Mouse (Mus musculus): ENCODE measurements at regions not wholly inside any gene's neighbourhood (a gene's known extent, or its start where the extent isn't known, plus 50 kb on each side); places are given as distances from the start of the nearest gene placed in this dataset.
A peak's percentile ranks its signal among the peaks of the same experiment; 100 is the strongest.

GRCm38 (mm10) chr1:13424524-13424923 is 2010.6 kb downstream of the A830018L16Rik start:
- no peak overlapping the region for H3K4me3 ChIP-seq

GRCm38 (mm10) chr1:13425601-13426327 is 2011.9 kb downstream of the A830018L16Rik start:
- H3K27ac ChIP-seq = peak overlapping the region; percentile 77
- peak overlapping the region; percentile 50 for H3K4me3 ChIP-seq
- no peak for DNase-seq (ENCODE audit: extremely low spot score, low spot score)
- WGBS = 28% methylated on average over 9 of the region's 9 CpGs
- peaks cover 14% of the 10 kb centered on the region for H3K4me1 ChIP-seq
- peaks cover 21% of the 10 kb centered on the region for H3K27me3 ChIP-seq (ENCODE audit: poor library complexity, severe bottlenecking)
- H3K36me3 ChIP-seq (replicated peaks) = no peaks in the 10 kb centered on the region
- no peaks in the 10 kb centered on the region for H3K9me3 ChIP-seq

More at GRCm38 (mm10) chr1:13424524-13424923, 2010.6 kb downstream of the A830018L16Rik start:
- DNase-seq (ENCODE audit: extremely low spot score, low spot score) = no peak
- H3K36me3 ChIP-seq (replicated peaks) = no peaks in the 10 kb centered on the region
- peaks cover 14% of the 10 kb centered on the region for H3K4me1 ChIP-seq
- no peaks in the 10 kb centered on the region for H3K9me3 ChIP-seq
- H3K27ac ChIP-seq = no peak overlapping the region
- peaks cover 21% of the 10 kb centered on the region for H3K27me3 ChIP-seq (ENCODE audit: poor library complexity, severe bottlenecking)

GRCm38 (mm10) chr1:13426328-13427067 is 2012.6 kb downstream of the A830018L16Rik start:
- H3K9me3 ChIP-seq = no peaks in the 10 kb centered on the region
- no peaks in the 10 kb centered on the region for H3K36me3 ChIP-seq (replicated peaks)
- DNase-seq (ENCODE audit: extremely low spot score, low spot score) = peak; percentile 51
- H3K27ac ChIP-seq = peak overlapping the region; percentile 77
- H3K4me1 ChIP-seq = peaks cover 14% of the 10 kb centered on the region
- peaks cover 21% of the 10 kb centered on the region for H3K27me3 ChIP-seq (ENCODE audit: poor library complexity, severe bottlenecking)
- WGBS = 9% methylated on average over 30 of the region's 30 CpGs
- peak overlapping the region; percentile 50 for H3K4me3 ChIP-seq

- H3K27ac ChIP-seq = peak overlapping the region; percentile 77
- WGBS = 64% methylated on average over 5 of the region's 5 CpGs
- H3K4me1 ChIP-seq = peaks cover 14% of the 10 kb centered on the region
- DNase-seq (ENCODE audit: extremely low spot score, low spot score) = no peak
- peak overlapping the region; percentile 50 for H3K4me3 ChIP-seq
- no peaks in the 10 kb centered on the region for H3K9me3 ChIP-seq
- H3K36me3 ChIP-seq (replicated peaks) = no peaks in the 10 kb centered on the region
- H3K27me3 ChIP-seq (ENCODE audit: poor library complexity, severe bottlenecking) = peaks cover 21% of the 10 kb centered on the region
Measured at GRCm38 (mm10) chr1:13427068-13427434, 2013.1 kb downstream of the A830018L16Rik start.

GRCm38 (mm10) chr1:13427501-13428207 is 2013.7 kb downstream of the A830018L16Rik start:
- WGBS = 85% methylated on average over 11 of the region's 11 CpGs
- DNase-seq (ENCODE audit: extremely low spot score, low spot score) = no peak

GRCm38 (mm10) chr1:13437747-13438394 is 2024.0 kb downstream of the A830018L16Rik start:
- Histone ChIP-seq H3K4me3 (no peak overlapping the region), H3K4me1 (no peaks in the 10 kb centered on the region), H3K36me3 (replicated peaks) (no peaks in the 10 kb centered on the region), H3K27ac (no peak overlapping the region), H3K9me3 (no peaks in the 10 kb centered on the region), H3K27me3 (ENCODE audit: poor library complexity, severe bottlenecking) (no peaks in the 10 kb centered on the region)
- DNase-seq (ENCODE audit: extremely low spot score, low spot score) = no peak
- WGBS = 89% methylated on average over 6 of the region's 6 CpGs

More at GRCm38 (mm10) chr1:13427501-13428207, 2013.7 kb downstream of the A830018L16Rik start:
- no peak overlapping the region for H3K4me3 ChIP-seq
- H3K4me1 ChIP-seq = peaks cover 14% of the 10 kb centered on the region
- H3K36me3 ChIP-seq (replicated peaks) = no peaks in the 10 kb centered on the region
- no peaks in the 10 kb centered on the region for H3K9me3 ChIP-seq
- peaks cover 21% of the 10 kb centered on the region for H3K27me3 ChIP-seq (ENCODE audit: poor library complexity, severe bottlenecking)
- H3K27ac ChIP-seq = no peak overlapping the region

- Histone ChIP-seq H3K27ac (no peak overlapping the region), H3K4me3 (no peak overlapping the region), H3K9me3 (no peaks in the 10 kb centered on the region), H3K27me3 (ENCODE audit: poor library complexity, severe bottlenecking) (no peaks in the 10 kb centered on the region), H3K4me1 (no peaks in the 10 kb centered on the region), H3K36me3 (replicated peaks) (no peaks in the 10 kb centered on the region)
- no peak for DNase-seq (ENCODE audit: extremely low spot score, low spot score)
- WGBS = 80% methylated on average over 6 of the region's 6 CpGs
Measured at GRCm38 (mm10) chr1:13442366-13442765, 2028.5 kb downstream of the A830018L16Rik start.

GRCm38 (mm10) chr1:13454534-13454933 is 2040.6 kb downstream of the A830018L16Rik start:
- H3K36me3 ChIP-seq (replicated peaks) = no peaks in the 10 kb centered on the region
- H3K4me3 ChIP-seq = no peak overlapping the region
- DNase-seq (ENCODE audit: extremely low spot score, low spot score) = no peak
- H3K27ac ChIP-seq = no peak overlapping the region
- no peaks in the 10 kb centered on the region for H3K27me3 ChIP-seq (ENCODE audit: poor library complexity, severe bottlenecking)
- no peaks in the 10 kb centered on the region for H3K4me1 ChIP-seq
- H3K9me3 ChIP-seq = peaks cover 3% of the 10 kb centered on the region; the same call in 1 of the 2 replicates
- 91% methylated on average over 2 of the region's 2 CpGs for WGBS

- Histone ChIP-seq H3K36me3 (replicated peaks) (no peaks in the 10 kb centered on the region), H3K9me3 (peaks cover 7% of the 10 kb centered on the region; the same call in 1 of the 2 replicates), H3K27me3 (ENCODE audit: poor library complexity, severe bottlenecking) (no peaks in the 10 kb centered on the region), H3K4me3 (no peak overlapping the region), H3K27ac (no peak overlapping the region), H3K4me1 (no peaks in the 10 kb centered on the region)
- no peak for DNase-seq (ENCODE audit: extremely low spot score, low spot score)
- 86% methylated on average over 3 of the region's 3 CpGs for WGBS
Measured at GRCm38 (mm10) chr1:13455572-13455971, 2041.7 kb downstream of the A830018L16Rik start.

GRCm38 (mm10) chr1:13464311-13464710 is 2050.4 kb downstream of the A830018L16Rik start:
- H3K4me3 ChIP-seq = no peak overlapping the region
- no peak for DNase-seq (ENCODE audit: extremely low spot score, low spot score)
- H3K36me3 ChIP-seq (replicated peaks) = no peaks in the 10 kb centered on the region
- H3K9me3 ChIP-seq = peaks cover 13% of the 10 kb centered on the region
- H3K4me1 ChIP-seq = peaks cover 19% of the 10 kb centered on the region
- H3K27me3 ChIP-seq (ENCODE audit: poor library complexity, severe bottlenecking) = no peaks in the 10 kb centered on the region
- 90% methylated on average over 1 of the region's 1 CpGs for WGBS
- H3K27ac ChIP-seq = no peak overlapping the region

GRCm38 (mm10) chr1:13467174-13467573 is 2053.3 kb downstream of the A830018L16Rik start:
- Histone ChIP-seq H3K9me3 (peaks cover under 1% of the 10 kb centered on the region), H3K36me3 (replicated peaks) (no peaks in the 10 kb centered on the region), H3K27me3 (ENCODE audit: poor library complexity, severe bottlenecking) (no peaks in the 10 kb centered on the region), H3K4me3 (no peak overlapping the region), H3K4me1 (peaks cover 19% of the 10 kb centered on the region), H3K27ac (no peak overlapping the region)
- DNase-seq (ENCODE audit: extremely low spot score, low spot score) = no peak
- 74% methylated on average over 6 of the region's 6 CpGs for WGBS

- Histone ChIP-seq H3K4me1 (peaks cover 19% of the 10 kb centered on the region), H3K4me3 (no peak overlapping the region), H3K27ac (no peak overlapping the region), H3K36me3 (replicated peaks) (no peaks in the 10 kb centered on the region), H3K9me3 (no peaks in the 10 kb centered on the region), H3K27me3 (ENCODE audit: poor library complexity, severe bottlenecking) (no peaks in the 10 kb centered on the region)
- 22% methylated on average over 2 of the region's 2 CpGs for WGBS
- no peak for DNase-seq (ENCODE audit: extremely low spot score, low spot score)
Measured at GRCm38 (mm10) chr1:13467886-13468630, 2054.2 kb downstream of the A830018L16Rik start.
